Mouse (Mus musculus) cerebellum, adult (tissue): ENCODE results near the gene Rasgef1c.

Source experiments
- ATAC-seq: cut with Nextera tagmentation; 2 replicates; pipeline ENCODE4 v1.9.2; 2017; ENCODE audit warnings: mild to moderate bottlenecking, moderate library complexity, mixed read lengths; ENCODE audit not compliant: insufficient number of reproducible peaks, low FRiP score, low TSS enrichment

Rasgef1c gene

GRCm38 (mm10) chr11:49969692-49970091 lies 68.1 kb downstream of the Rasgef1c start:
- ATAC-seq, result no peak

DNA sequence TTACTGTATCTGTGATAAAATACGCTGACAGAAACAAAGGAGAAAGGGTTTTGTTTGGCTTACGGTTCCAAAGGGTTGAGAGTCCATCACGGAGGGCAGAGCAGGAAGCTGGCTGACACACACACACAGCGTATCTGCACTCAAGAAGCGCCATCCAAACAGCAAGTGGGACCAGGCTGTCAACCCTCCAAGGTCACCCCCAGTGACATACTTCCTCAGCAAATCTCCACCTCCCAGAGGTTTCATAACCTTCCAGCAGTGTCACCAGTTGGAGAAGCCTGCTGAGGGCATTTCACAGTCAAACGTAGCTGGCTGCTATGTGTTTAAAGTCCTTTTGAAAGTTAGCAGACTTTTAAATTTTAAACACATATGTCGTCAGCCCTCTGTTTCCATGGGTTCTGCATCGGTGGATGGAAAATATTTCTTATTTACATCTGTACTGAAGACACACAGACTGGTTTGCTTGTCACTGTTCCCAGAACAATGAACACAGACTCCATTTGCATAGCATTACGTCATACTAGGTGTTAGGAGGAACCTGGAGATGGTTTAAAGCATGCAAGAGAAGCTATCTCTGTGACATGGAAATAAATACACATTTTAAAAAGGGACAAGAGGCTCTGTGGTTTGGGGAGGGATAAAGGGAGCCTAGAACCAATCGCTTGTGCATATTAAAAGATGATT lies 72.2 kb downstream of the Rasgef1c start:
- ATAC-seq, result no peak

DNA sequence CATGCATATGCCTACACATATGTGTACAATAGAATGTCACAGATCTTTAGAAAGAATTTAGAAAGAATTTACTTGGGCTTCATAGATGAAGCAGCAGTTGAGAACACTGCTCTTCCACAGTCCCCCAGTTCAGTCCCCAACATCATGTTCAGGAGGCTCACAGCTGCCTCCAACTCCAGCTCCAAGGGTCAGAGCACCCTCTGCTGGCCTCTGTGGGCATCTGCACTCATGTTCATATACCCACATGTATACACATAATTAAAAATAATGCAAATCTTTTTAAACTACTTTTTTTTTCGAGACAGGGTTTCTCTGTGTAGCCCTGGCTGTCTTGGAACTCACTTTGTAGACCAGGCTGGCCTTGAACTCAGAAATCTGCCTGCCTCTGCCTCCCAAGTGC lies 73.0 kb downstream of the Rasgef1c start:
- ATAC-seq, result no peak

DNA sequence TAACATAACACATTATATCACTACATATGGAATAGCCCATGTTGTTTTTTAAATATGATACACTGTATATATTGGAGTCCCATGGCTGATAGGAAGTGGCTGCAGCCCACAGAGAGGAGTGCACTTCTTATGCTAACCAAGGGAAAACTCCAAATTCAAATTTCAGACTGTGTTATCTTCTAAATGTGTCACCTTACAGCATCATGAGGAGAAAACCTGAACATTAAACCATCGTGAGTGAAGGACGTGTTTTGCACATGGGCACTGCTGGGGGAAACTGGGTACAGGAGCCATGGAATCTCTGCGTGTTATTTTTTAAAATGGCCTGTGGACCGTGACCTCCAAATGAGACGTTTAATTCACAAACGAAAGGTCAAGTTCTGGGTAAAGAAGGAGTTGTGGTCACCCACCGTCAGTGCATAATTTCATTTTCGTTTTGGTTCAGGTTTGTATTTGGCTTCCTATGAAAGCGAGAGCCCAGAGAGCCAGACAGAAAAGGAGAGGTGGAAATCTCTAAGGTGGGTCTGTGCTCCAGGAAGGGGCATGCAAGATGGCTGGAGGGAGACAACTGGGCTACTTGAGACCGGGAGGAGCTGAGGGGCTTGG lies 76.4 kb downstream of the Rasgef1c start:
- no peak for ATAC-seq

GRCm38 (mm10) chr11:49978935-49979334 lies 77.3 kb downstream of the Rasgef1c start:
- ATAC-seq, result no peak

- ATAC-seq, result no peak
Measured at GRCm38 (mm10) chr11:49980681-49981235, 79.1 kb downstream of the Rasgef1c start.

DNA sequence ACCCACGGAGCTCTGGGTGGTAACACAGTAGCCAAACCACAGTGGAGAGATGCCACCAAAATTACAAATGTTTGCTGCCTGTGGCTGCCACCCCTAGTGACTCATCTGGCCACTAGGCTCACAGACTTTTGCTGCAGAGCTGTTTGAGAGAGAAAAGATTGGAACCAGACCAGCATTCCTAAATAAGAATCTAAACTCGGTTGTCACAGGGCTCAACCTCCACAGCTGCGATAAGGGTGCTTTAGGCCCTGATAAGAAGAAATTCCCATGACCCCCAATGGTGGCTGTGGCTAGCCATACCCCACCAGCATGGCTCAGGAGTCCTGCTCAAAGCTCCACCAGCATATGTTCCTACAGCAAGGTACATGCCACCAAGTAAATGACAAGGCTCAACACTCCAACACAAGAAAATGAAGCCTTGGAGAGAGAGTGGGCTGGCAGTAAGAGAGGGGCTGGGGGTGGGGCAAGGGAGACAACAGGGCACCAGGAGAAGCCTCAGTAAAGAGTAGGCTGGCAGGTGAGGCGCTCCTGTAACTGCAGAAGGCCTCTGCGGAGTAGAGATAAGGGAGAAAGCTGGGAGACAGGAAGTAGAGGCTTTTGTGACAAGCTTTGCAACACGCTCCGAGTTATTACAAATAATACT lies 79.8 kb downstream of the Rasgef1c start:
- no peak for ATAC-seq

- no peak for ATAC-seq
Measured at GRCm38 (mm10) chr11:49982094-49982493, 80.5 kb downstream of the Rasgef1c start.

DNA sequence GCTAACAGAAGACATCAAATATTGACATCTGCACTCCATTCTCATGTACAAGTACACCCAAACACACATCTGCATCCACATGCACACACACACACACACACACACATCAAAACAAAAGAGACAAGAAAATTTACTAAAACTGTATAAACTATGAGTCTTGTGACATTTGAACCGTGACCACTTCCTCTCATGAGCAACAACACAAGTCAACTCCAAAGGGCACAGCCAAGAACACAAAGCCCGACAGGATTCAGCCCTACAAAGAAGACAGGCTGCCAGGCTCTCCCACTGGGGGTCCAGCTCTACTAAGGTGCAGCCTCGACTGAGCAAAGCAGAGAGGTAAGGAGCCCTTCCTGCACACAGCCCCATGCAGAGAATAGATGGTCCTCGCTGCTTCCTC lies 81.2 kb downstream of the Rasgef1c start:
- no peak for ATAC-seq

- no peak for ATAC-seq
Measured at GRCm38 (mm10) chr11:49983875-49984552, 82.4 kb downstream of the Rasgef1c start.

DNA sequence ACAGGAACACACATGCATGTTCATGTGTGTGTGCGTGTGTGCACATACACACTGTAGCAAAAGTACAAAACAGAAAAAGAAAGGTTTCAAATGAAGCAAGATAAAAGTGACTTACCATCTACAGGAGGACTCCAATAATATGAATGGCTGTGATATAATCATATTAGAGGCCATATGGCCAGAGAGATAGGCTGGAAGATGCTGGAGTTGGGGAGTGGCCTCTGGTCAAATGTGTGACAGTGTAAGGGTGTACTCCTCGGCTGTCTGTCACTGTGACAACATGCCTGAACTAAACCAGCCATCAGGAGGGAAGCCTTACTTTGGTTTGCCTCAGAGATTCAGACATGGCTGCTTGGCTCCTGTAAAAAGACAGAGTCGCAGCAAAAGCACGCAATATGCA lies 83.4 kb downstream of the Rasgef1c start:
- ATAC-seq, result no peak

DNA sequence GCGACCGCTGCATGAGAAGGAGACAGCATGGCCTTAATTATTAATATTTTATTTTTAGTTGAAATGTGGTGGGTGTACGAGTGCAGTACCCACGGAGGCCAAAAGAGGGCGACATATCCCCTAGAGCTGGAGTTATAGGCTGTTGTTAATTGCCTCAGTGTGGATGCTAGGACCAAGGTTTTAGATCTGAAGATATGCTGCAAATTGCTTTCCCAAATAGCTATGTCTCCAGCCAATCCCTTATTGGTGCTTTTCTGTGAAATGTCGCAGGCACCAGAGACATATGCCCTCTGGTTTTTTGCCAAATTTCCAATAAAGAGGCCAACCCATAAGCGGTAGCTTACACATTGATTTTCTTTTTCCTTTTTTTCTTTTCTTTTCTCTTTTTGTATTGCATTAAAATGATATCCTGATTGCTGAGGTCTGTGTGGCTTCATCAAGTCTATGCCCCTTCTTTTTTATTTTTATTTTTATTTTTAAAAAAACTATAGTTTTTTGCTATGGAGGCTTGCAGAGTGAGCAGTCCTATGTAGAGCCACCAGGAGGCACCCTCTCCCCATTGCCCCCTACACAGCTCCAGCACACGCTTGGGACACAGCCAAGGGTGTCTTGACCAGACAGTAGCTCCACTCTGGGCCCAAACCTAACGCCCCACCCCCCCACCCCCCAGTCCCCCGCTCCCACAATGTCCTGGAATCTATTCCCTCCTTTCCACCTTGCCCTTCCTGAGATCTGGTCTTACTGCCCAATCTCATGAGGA lies 84.8 kb downstream of the Rasgef1c start:
- peak; percentile 52; the same call in 1 of the 2 replicates for ATAC-seq

DNA sequence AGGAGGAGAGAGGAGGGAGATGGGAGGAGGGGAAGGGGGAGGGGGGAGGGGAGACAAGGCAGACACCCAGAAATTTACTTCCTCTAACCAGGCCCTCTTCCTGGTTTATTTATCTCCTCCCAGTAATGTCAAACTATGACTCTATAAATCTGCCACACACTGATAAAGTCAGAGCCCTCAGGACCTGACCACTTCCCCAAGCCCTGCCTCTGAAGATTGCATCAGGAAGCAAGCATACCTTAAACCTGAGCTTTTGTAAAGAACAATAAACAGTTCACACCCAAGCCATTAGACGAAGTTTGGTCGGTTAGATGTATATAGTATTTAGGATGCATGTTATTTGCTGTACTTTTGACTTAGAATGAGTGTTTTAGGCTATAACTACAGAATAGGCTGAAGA lies 92.9 kb downstream of the Rasgef1c start:
- no peak for ATAC-seq

GRCm38 (mm10) chr11:49996398-49996797 lies 94.8 kb downstream of the Rasgef1c start:
- no peak for ATAC-seq

- no peak for ATAC-seq
Measured at GRCm38 (mm10) chr11:49997321-49997720, 95.7 kb downstream of the Rasgef1c start.

DNA sequence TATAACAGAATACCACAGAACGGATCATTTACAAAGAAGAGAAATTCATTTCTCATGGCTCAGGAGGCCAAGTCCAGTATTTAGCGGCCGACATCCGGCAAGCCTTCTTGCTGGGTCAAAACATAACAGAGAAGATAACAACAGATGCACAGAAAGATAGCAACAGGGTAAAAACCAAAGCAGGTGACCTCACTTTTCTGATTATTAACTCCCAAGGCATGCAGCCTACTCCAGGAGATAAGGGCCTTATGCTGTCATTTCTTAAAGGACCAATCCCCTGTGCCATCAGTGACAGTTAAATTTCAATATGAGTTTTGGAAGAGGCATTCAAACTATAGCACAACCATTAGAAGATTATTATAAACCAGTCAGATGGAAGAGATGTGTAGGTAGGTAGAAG lies 101.2 kb downstream of the Rasgef1c start:
- no peak for ATAC-seq

DNA sequence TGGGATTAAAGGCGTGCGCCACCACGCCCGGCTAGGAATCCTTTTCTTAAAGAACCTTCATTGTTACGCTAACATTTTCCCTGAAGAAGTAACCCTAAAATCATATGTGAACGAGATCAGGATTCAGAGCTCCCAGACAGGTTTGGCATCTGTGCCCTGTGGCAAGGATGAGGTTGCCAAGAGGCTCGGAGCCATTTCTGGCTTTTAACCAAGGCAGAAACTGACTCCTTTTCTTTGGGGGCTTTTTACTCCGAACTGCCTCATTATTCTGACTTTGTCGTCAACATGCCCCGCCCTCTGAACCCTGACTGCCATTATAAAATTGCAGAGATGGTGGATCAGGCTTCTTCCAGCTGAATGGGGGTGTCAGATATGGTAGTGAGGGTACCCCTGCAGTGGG lies 106.1 kb downstream of the Rasgef1c start:
- no peak for ATAC-seq

GRCm38 (mm10) chr11:50008231-50008630 lies 106.6 kb downstream of the Rasgef1c start:
- no peak for ATAC-seq

GRCm38 (mm10) chr11:50013016-50013415 lies 111.4 kb downstream of the Rasgef1c start:
- ATAC-seq, result no peak

- ATAC-seq, result no peak
Measured at GRCm38 (mm10) chr11:50016503-50016902, 114.9 kb downstream of the Rasgef1c start.
